Mouse (Mus musculus) ES-E14 (cell line): ENCODE measurements at regions not wholly inside any gene's neighbourhood (a gene's known extent, or its start where the extent isn't known, plus 50 kb on each side); places are given as distances from the start of the nearest gene placed in this dataset.

ENCODE experiments used
- HCFC1 ChIP-seq: IDR thresholded peaks from 2 replicates; pipeline ENCODE4 v1.6.1; 2012; ENCODE audit warnings: low read length, inconsistent platforms, borderline replicate concordance; ENCODE audit not compliant: insufficient read depth
- MAFK ChIP-seq: IDR thresholded peaks from 2 replicates; pipeline ENCODE4 v1.6.1; 2014; ENCODE audit warnings: mild to moderate bottlenecking, low read depth, low read length, inconsistent platforms; ENCODE audit not compliant: insufficient read depth
- ZNF384 ChIP-seq: IDR thresholded peaks from 2 replicates; pipeline ENCODE4 v1.6.1; 2012; ENCODE audit warnings: low read depth, low read length, inconsistent platforms

DNA sequence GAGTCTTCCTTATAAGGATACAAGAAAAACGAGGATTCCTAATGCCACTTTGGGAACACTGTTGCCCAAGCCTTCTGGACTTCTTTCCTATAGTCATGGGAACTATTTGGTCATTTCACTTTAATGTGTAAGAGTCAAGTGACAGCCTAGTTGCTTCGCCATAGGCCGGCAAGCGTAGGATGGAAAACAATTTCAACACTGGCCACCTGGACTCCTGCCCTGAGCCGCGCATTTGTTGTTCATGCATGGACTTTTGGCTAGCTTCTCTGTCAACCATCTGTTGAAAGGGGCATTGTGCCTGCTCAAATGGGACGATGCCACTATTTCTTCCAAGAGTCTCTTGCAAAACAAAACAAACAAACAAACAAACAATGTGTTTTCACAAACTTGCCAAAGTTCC is 116.3 kb downstream of the Rfx6 start:
- no peak for TF ChIP-seq MAFK
- no peak for TF ChIP-seq HCFC1
- no peak for TF ChIP-seq ZNF384
